Mouse (Mus musculus) v-Abl transformed pro-B cells (cell line): ENCODE results near the gene Ccdc12.

Experiments
- in situ Hi-C, 2 experiments: fragments of 400-800 bp; cut with MboI; formaldehyde crosslinking; loops; one replicate each; pipeline ENCODE4 v1.15.1; 2025; ENCODE audit not compliant: unreplicated experiment in 2 of 2

The Ccdc12 gene

DNA sequence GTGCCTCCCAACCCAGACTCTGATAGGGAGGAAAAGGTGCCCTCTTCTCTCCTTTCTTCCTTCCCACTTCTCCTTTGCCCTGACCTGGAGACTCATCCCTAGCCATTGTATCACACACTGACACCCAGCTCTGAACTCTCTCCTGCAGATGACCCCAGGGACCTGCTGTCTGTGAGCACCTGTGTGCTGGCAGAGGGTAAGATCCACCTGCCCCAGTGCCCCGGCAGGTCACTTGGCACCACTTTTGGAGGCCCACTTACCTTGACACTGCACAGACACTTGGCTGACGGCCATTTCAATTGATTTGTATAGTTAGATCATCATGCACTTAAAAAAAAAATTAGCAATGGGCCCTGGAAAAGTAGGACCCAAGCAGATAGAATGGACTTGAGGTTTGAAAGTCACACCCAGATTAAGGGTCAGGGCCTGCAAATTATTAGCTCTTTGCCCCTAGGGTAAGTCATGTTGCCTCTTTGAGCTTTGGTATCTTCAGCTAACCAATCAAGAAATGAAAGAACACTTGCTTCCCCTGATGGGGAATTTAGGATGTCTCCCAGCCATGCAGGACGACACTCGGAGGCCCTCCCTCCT is 39.0 kb downstream of the Ccdc12 start:
- in situ Hi-C loops = no loop called here

- in situ Hi-C loops = no loop called here
Measured at GRCm38 (mm10) chr9:110696427-110696826, 40.1 kb downstream of the Ccdc12 start.

DNA sequence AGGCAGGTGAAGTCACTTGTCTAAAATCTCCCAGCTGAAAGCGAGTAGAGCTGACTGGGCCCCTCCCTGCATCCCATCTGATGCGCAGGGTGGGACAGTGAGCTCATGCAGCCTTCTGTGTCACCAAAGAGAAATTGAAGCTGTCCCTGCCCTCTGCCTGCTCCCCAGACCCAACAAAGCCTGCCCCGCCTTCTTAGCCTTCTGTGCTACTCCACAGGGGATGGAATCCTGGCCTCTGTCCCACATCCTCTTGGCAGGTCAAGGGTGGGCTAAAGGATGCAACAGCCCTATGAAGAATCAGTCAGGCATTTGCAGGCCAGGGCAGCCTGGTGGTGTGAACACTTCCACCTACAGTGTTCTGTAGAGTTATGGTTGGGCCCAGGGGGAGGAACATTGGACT is 41.2 kb downstream of the Ccdc12 start:
- in situ Hi-C loops = no loop called here

- in situ Hi-C loops = no loop called here
Measured at GRCm38 (mm10) chr9:110699574-110699973, 43.3 kb downstream of the Ccdc12 start.

DNA sequence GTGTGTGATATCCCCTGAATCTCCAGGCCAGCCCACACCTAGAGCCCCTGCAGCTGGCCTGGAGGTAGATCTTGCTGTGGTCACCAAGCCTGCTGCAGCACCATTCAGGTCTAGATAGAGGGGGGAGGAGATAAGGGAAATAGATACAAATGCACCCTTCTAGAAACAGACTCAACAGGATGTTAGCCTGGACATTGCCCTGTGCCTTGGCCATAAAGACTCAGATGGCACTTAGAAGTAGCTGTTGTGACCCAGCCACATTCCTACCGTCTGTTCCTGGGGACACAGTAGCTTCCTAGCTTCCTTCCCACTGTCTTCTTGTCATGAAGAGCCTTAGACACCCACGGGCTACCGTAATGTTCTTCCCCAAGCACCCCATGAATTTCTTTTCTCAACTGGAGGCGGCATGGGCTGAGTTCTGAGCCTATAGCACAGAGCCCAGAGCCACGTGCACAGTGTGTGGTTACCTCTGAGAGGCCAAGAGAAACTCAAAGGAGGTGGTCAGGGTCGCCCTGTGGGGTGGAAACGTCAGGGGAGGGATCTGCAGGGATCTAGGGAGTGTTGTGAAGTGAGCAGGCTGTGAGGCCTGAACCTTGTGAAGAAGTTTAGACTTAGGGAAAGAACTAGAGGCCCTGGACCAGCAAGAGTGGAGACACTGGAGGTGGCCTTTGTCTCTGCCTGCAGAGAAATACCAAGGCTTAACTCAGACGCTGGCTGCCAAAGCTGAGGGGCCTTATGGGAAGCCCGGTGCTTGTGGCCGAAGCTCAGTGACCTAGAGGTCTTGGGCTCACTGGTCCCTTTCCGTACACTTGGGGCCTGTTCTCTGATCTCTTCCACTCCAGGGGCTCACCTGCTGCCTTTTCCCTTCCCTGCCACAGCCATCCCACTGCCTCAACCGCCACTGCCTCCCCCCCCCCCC is 45.1 kb downstream of the Ccdc12 start:
- in situ Hi-C loops = no loop called here

DNA sequence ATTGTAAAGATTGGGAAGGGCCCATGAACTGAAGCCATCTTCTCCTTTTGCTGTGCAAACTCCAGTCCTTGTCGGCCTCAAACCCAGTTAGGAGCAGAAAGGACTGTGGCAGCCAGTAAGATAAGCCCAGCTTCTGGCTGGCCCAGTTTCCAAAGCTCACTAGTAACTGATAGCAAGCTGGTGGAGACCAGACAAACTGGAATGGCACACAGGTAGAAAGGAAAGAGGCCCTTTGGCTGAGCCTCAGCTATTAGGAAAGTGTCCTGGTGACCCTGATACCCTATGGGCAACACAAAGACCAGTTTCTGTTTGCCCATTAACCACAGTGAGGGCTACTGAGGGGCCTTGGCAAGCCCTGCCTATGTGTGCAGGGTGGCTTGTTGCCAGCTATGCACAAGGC is 46.5 kb downstream of the Ccdc12 start:
- in situ Hi-C loops = no loop called here

DNA sequence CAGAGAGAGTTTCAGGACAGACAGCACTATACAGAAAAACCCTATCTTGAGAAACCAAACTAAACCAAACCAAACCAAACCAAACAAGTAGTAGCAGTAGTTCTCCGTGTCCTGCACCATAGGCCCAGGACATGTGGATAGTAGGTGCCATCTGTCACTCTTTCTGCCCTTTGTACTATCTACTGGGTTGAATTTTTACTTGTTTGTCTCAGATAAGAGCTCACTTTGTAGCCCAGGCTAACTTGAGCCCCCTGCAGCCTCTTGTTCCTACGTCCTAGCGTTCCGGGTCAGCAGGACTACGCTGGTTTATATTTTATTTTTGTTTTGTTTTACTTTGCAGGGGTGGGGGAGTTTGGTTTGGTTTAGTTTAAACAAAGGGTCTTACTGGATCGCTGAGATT is 47.6 kb downstream of the Ccdc12 start:
- in situ Hi-C loops = no loop called here

DNA sequence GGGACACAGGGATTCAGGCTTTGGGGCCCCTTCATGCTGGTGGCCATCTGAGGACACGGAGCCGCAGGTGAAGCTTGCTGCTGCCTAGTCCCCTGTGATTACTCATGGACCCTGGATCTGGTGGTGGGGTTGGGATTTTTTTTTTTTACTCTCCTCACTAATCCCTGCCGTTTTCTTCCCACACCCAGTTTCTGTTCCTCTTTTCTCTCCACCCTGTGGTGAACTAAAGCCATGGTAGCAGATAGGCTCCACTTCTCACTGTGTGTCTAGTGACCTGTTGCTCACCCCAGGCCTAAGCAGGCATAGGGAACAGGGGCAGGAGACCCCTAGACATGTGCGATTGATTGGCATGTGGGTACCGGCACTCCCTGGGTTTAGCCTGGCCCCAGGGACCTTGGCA is 50.5 kb downstream of the Ccdc12 start:
- in situ Hi-C loops = no loop called here

DNA sequence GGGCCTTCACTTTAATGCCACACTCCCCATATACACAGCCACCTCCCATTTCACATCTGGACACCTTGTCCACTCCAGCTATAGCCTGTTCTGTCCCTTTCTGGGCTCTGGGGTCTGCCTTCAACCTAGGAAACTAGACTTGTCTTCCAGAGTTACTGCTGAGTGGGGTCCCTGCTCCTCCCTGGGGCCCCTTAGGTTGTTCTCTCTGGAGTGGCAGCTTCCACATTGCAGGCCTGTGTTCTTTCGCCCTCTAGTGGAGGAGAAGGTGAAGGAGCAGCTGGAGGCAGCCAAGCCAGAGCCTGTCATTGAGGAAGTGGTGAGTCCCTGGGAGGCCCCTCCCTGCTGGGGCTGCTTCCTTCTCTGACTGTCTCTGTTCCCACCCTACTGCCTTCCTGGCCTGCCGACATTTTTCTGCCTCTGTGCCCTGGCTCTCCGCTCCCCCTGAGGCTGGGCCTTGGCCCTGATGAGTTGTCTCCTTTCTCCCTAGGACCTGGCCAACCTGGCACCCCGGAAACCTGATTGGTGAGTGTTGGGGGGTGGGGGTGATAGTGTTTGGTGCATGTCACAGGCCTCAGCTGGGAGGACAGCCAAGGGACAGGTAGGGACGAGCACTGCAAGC is 53.4 kb downstream of the Ccdc12 start:
- in situ Hi-C loops = loop anchor here (5.0 to 10.0 kb wide), 4 partner anchors 68 to 297 kb away; partner anchors contain the start of gene Als2cl (in 1 of the 2)

DNA sequence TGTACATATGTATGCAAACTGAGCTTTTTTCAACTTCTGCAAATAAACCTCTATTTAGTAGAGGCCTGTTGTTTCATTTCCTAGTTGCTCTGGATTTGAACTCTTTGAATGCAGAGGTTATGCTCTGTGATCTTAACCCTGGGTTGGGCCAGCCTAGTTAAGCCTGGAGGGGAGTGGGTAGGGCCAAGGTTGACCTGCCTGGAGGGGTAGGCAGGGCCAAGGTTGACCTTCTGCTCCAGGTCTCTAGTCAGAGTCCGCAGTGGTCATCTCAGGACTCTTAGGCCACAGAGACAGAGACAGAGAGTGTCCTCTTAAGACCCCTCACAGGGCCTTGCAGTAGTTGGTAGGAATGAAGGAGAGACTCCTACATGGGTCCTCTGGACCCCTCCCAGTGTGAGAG is 55.2 kb downstream of the Ccdc12 start:
- in situ Hi-C loops = loop anchor here (5.0 to 10.0 kb wide), 4 partner anchors 66 to 299 kb away; partner anchors contain the start of gene Als2cl (in 1 of the 2)

DNA sequence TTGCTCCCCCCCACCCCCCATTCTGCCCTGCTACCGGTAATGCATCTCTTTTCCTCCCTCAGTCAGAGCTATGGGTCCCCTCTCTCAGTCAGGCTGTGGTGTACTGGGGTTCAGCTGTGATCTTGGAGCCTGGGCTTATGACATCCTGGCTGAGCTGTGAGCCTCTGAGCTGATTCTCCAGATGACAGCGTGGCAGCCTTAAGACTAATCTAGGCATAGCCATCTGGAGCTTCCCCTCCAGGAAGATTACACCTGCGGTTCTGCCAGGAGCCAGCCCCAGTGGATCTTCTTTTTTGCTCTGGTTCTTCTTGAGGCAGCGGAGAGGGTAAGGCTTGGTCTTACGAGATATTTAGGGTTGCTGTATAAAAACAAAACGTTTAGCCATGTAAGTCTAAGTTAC is 55.7 kb downstream of the Ccdc12 start:
- in situ Hi-C loops = loop anchor here (5.0 to 10.0 kb wide), 4 partner anchors 65 to 300 kb away; partner anchors contain the start of gene Als2cl (in 1 of the 2)

DNA sequence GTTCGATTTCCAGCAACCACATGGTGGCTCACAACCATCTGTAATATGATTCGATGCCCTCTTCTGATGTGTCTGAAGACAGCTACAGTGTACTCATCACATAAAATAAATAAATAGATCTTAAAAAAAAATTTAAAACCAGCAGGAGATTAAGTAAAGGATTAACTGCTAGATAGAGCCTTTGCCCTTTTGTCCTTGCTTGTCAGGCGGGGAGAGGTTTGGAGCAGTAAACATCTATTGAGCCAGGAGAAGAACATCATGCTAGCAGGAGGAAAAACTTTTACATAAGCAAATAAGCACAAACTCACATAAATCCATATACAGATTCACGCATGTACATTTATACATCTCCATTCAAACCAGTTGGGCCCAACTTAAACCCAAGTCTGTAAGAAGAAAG is 56.2 kb downstream of the Ccdc12 start:
- in situ Hi-C loops = loop anchor here (5.0 to 10.0 kb wide), 4 partner anchors 65 to 300 kb away; partner anchors contain the start of gene Als2cl (in 1 of the 2)

DNA sequence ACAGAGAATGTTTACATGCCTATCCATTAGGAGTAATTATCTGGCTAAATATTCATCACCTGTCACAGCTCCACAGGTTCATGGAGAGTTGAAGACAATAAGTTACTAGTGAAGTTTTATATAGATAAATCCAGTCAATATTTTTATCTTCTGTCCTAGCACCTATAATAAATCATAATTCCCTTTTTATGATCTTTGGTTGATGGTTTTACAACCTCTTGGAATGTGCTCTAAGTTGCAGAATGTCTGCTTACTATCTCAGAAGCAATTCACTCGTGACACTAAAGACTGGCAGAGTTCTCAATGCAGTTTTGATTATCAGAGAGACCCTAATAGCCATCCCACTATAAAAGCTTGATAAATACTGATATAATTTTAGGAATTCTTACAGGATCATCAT is 57.1 kb downstream of the Ccdc12 start:
- in situ Hi-C loops = loop anchor here (5.0 to 10.0 kb wide), 4 partner anchors 64 to 301 kb away; partner anchors contain the start of gene Als2cl (in 1 of the 2)

- in situ Hi-C loops = loop anchor here in 1 of 2 experiments (10.0 kb wide), 1 partner anchor 159 kb away; the partner anchor contains the start of gene Als2cl
Measured at GRCm38 (mm10) chr9:110715426-110715825, 59.1 kb downstream of the Ccdc12 start.

DNA sequence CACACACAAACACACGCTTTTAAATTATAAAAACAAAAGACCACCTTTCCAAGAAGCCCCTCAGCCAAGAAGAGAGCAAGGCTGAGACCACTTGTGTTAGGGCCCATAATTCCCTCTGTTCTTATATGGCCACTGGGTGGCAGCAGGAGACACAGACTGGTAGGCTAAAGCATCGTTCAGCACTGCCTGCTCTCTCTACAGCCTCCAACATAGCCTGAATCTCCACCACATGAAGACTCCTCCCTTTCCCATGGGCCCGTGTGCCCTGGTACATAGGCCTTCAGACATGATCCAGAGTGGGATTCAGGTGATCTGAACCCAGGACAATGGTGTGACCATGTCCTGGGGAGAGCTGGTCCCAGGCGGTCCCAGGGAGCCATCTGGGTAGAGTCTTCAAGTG is 60.5 kb downstream of the Ccdc12 start:
- in situ Hi-C loops = loop anchor here in 1 of 2 experiments (10.0 kb wide), 1 partner anchor 158 kb away; the partner anchor contains the start of gene Als2cl

GRCm38 (mm10) chr9:110718071-110718470 is 61.8 kb downstream of the Ccdc12 start:
- in situ Hi-C loops = loop anchor here in 1 of 2 experiments (10.0 kb wide), 1 partner anchor 157 kb away; the partner anchor contains the start of gene Als2cl

DNA sequence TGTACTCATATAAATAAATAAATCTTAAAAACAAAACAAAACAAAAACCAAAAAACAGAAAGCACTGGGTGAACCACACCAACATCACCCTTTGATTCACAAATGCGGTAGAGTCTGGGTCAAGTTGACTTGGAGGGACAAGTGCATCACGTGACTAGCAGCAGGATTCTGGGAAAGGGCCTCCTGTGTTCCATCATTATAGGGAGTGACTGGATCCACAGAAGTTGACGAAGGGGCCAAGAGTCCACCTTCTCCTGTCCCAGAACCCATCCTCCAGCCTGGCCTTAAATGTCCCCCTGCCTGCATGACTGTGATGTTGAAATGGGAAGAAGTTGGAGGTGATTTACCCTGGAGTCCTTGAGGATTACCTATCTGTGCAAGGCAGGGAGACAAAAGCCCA is 62.5 kb downstream of the Ccdc12 start:
- in situ Hi-C loops = loop anchor here in 1 of 2 experiments (10.0 kb wide), 1 partner anchor 156 kb away; the partner anchor contains the start of gene Als2cl

GRCm38 (mm10) chr9:110719977-110720376 is 63.7 kb downstream of the Ccdc12 start:
- in situ Hi-C loops = loop anchor here in 1 of 2 experiments (10.0 kb wide), 1 partner anchor 155 kb away; the partner anchor contains the start of gene Als2cl

DNA sequence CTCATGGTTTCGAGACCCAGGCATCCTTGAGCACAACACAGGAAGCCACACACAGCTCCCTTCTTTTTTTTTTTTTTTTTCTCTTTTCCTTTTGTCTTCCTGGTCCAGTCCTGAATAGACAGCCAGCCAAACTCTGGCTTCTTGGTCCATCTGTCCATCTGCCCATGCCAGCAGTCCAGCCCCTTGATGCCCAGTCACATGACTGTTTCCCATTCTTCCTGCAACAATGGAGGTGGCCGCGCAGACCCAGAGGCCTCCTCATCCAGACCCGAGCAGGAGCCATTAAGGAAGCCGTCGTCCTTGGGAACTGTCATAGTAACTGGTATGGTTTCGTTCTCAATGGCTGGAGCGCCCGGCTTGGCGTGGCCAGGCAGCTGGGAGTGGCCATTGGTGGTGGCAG is 65.8 kb downstream of the Ccdc12 start:
- in situ Hi-C loops = no loop called here

DNA sequence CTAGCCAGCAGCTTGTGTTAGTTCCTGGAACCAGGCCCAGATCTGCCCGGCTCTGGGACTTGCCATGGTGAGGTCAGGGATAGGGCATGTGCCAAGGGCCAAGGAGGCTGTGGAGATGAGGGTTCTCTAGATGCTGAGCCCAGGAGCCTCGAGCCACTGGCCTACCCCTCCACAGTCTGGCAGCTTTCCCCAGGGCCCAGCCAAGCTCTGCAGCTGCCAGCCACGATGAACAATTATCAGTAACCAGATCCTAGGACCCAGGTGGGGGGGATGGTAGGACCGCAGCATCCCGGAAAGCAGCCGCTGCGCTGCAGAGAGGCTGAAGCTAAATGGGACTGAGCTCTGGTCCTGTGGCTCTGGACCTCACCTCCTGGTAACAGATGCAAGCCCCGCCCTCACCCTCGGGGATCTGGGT is 69.4 kb downstream of the Ccdc12 start:
- in situ Hi-C loops = loop anchor here in 1 of 2 experiments (5.0 kb wide), 1 partner anchor 42 kb away; no protein-coding TSS in a partner anchor
